Mouse (Mus musculus): ENCODE measurements around the gene F3.

F3 gene

GRCm38 (mm10) chr3:121722971-121723844, at the start of gene F3:
F3 (plus strand) TSS chr3:121723537.
- peak; percentile 87 for DNase-seq (ENCODE audit: low read depth, low spot score)

- no peak for DNase-seq (ENCODE audit: low read depth, low spot score)
Observed at GRCm38 (mm10) chr3:121678935-121679334, 44.4 kb upstream of the F3 start.

- no peak for DNase-seq (ENCODE audit: low read depth, low spot score)
Observed at GRCm38 (mm10) chr3:121679443-121679842, 43.9 kb upstream of the F3 start.

GRCm38 (mm10) chr3:121680187-121680586, 43.1 kb upstream of the F3 start:
- no peak for DNase-seq (ENCODE audit: low read depth, low spot score)

- DNase-seq (ENCODE audit: low read depth, low spot score): no peak
Observed at GRCm38 (mm10) chr3:121682439-121683411, 40.6 kb upstream of the F3 start.

- DNase-seq (ENCODE audit: low read depth, low spot score): no peak
Observed at GRCm38 (mm10) chr3:121684552-121684951, 38.8 kb upstream of the F3 start.

- no peak for DNase-seq (ENCODE audit: low read depth, low spot score)
Observed at GRCm38 (mm10) chr3:121684963-121685362, 38.4 kb upstream of the F3 start.

- DNase-seq (ENCODE audit: low read depth, low spot score): no peak
Observed at GRCm38 (mm10) chr3:121685985-121686384, 37.4 kb upstream of the F3 start.

- DNase-seq (ENCODE audit: low read depth, low spot score): no peak
Observed at GRCm38 (mm10) chr3:121686408-121686911, 36.9 kb upstream of the F3 start.

- no peak for DNase-seq (ENCODE audit: low read depth, low spot score)
Observed at GRCm38 (mm10) chr3:121687741-121688140, 35.6 kb upstream of the F3 start.

GRCm38 (mm10) chr3:121689029-121689428, 34.3 kb upstream of the F3 start:
- no peak for DNase-seq (ENCODE audit: low read depth, low spot score)

- DNase-seq (ENCODE audit: low read depth, low spot score): no peak
Observed at GRCm38 (mm10) chr3:121689697-121690096, 33.6 kb upstream of the F3 start.

GRCm38 (mm10) chr3:121693001-121693730, 30.2 kb upstream of the F3 start:
- peak; percentile 43 for DNase-seq (ENCODE audit: low read depth, low spot score)

- DNase-seq (ENCODE audit: low read depth, low spot score): no peak
Observed at GRCm38 (mm10) chr3:121693746-121694145, 29.6 kb upstream of the F3 start.

- DNase-seq (ENCODE audit: low read depth, low spot score): no peak
Observed at GRCm38 (mm10) chr3:121697169-121697568, 26.2 kb upstream of the F3 start.

- DNase-seq (ENCODE audit: low read depth, low spot score): no peak
Observed at GRCm38 (mm10) chr3:121699401-121699800, 23.9 kb upstream of the F3 start.

- no peak for DNase-seq (ENCODE audit: low read depth, low spot score)
Observed at GRCm38 (mm10) chr3:121699849-121700248, 23.5 kb upstream of the F3 start.

GRCm38 (mm10) chr3:121700364-121700952, 22.9 kb upstream of the F3 start:
- DNase-seq (ENCODE audit: low read depth, low spot score): no peak

GRCm38 (mm10) chr3:121703155-121703879, 20.0 kb upstream of the F3 start:
- DNase-seq (ENCODE audit: low read depth, low spot score): no peak

GRCm38 (mm10) chr3:121703880-121704243, 19.5 kb upstream of the F3 start:
- DNase-seq (ENCODE audit: low read depth, low spot score): no peak
